Mouse (Mus musculus): ENCODE results near the gene Tm4sf20.

Tm4sf20 gene

GRCm38 (mm10) chr1:82779388-82779966, 11.2 kb upstream of the Tm4sf20 start:
- no peak for DNase-seq (ENCODE audit: low read depth, low spot score)

DNA sequence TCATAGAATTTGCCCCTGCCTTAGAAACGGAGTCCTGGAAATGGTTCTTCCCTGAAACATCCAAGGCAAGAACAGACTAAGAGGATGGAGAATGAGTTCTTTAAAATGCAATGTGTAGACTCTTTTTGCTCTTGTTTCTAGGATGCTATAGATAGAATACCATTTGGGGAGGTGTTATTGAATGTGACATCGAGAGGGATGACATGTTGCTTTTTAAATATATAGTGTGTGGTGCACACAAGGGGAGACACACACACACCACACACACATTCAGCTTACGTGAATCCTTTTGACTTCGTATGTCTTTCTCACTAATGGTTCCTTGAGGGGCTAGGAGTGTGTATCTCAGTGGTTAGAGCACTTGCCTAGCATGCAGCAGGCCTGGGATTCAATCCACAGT, 7.0 kb upstream of the Tm4sf20 start:
- no peak for DNase-seq (ENCODE audit: low read depth, low spot score)

GRCm38 (mm10) chr1:82773208-82773607, 4.9 kb upstream of the Tm4sf20 start:
- peak; percentile 28 for DNase-seq (ENCODE audit: low read depth, low spot score)

GRCm38 (mm10) chr1:82772428-82772827, 4.2 kb upstream of the Tm4sf20 start:
- no peak for DNase-seq (ENCODE audit: low read depth, low spot score)

DNA sequence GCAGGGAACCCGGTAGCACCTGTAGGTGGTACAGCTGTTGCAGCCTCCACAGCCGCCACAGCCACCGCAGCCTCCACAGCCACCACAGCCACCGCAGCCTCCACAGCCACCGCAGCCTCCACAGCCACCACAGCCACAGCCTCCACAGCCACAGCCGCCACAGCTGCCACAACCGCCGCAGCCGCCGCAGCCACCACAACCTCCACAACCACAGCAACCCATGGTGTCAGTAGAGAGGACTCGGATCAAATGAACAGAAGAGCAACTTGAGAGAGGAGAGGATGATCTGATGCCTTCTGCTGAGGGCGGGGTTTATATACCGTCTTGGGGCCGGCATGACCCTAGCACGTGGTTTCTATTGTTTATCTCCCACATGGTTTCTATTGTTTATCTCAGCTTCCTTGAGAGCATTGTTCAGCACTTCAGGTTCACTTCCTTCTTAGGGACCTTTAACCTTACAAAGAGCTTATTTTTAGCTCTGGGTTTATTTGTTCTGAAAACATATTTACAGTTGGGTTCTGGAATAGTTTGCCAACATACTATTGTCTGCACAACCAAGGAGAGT, 2.8 kb upstream of the Tm4sf20 start, which contains the start of gene Gm47791:
Gene Gm47791 (minus strand): TSS at position 222 of the 565 bp plus-strand sequence.
- DNase-seq (ENCODE audit: low read depth, low spot score), result peak; percentile 49

GRCm38 (mm10) chr1:82766641-82767040, 1.6 kb downstream of the Tm4sf20 start:
- no peak for DNase-seq (ENCODE audit: low read depth, low spot score)

DNA sequence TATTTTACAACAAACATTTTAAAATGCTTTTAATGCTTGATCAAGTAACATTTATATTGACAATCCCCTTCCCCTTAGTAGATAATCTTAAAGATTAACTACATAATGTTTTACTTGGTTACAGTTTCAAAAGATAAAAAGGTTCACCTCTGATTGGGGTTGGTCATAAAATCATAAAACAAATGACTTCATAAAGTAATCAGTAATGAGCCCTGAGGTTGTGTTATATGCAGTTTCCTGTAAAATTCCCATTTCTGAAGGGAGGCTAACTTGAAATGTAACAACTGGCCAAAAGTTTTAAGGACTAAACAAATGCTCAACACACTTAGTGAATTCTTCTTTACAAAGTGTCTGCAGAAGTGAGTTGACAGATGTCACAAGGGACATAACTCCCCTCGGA, 2.0 kb downstream of the Tm4sf20 start:
- DNase-seq (ENCODE audit: low read depth, low spot score), result no peak

DNA sequence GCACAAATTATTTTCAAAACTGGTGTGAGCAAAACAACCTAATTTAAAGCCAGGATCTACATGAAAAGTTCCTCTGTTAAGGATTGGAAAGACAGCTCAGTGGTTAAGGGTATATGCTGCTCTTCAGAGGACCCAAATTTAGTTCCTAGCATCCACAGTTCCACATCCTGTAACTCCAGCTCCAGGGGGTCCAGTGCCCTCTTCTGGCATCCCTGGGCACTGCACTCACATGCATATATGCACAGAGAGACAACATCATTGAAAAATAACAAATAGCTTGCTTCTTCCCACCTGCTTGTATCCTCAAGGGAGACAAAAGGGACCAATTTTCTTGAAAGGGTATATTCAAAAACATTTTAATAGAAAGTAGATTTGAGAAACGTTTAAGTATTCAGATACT, 6.0 kb downstream of the Tm4sf20 start:
- peak; percentile 34 for DNase-seq (ENCODE audit: low read depth, low spot score)

- no peak for DNase-seq (ENCODE audit: low read depth, low spot score)
Observed at GRCm38 (mm10) chr1:82761454-82762169, 6.6 kb downstream of the Tm4sf20 start.

GRCm38 (mm10) chr1:82759520-82759919, 8.7 kb downstream of the Tm4sf20 start:
- peak; percentile 63 for DNase-seq (ENCODE audit: low read depth, low spot score)

DNA sequence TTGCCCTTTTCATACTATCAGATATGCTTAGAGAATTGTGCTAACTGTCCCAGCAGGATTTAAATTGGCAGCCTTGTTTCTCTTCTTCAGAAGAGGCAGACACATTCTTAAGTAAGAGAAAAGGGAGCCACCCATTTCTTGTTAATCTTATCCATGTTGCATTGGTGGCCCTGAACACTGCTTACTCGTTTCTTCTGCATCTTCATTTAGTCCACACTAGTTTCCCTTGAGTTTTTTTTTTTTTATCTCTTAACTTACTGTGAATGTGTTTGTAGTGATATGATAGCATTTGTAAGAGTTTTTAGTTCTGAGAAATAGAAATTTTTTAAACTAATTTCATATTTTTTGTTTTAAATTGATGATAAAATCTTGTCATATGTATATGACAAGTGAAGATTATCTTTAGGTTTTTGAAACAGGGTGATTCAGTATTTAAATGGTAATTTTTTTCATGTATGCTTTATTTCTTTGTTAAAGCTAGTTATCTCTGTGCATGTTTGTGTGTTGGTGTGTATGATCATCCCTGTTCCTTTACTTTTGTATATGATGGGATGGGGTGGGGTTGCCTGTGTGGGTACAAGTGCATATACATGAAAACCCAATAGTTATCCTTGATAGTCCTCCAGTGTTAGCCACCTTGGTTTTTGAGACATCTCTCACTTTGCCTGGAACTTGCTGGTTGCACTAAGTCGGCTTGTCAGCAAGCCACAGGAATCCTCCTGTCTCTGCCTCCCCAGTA, 20.4 kb downstream of the Tm4sf20 start:
- no peak for DNase-seq (ENCODE audit: low read depth, low spot score)

GRCm38 (mm10) chr1:82746408-82746807, 21.9 kb downstream of the Tm4sf20 start:
- DNase-seq (ENCODE audit: low read depth, low spot score), result no peak

DNA sequence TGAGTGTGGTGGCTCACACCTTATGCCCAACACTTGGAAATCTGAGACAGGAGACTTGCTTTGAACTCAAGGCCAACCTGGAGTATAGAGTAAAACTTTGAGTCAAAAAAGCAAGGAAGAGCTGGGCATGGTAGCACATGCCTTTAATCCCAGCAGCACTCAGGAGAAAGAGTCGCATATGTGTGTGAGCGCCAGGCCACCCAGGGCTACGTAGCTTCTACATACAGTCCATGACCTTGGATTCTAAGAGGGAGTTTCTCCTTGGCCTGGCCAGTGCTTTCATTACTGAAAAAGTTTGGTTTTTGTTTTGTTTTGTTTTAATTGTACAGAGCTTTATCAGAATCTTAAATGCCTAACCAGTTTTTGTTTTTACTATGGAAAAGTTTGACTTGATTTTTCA, 24.3 kb downstream of the Tm4sf20 start:
- no peak for DNase-seq (ENCODE audit: low read depth, low spot score)

GRCm38 (mm10) chr1:82741539-82741938, 26.7 kb downstream of the Tm4sf20 start:
- DNase-seq (ENCODE audit: low read depth, low spot score), result no peak

DNA sequence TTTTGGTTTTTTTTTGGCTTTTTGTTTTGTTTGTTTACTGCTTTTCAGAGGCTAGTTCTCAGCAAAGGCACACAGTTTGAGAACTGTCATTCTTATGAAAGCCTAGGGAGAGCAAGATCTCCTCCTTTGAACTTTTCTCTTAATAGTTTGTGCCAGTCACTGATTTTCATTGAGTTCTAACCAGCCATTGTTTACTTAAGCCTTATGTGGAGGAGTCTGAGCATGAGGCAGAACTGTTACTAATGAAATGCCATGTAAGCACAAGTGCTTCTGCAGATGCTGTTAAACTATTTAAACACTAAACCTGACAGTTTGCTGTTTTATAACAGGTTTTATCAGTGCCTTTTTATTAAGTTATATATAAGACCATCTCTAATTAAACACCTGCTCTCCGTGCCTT, 30.2 kb downstream of the Tm4sf20 start:
- DNase-seq (ENCODE audit: low read depth, low spot score), result no peak

GRCm38 (mm10) chr1:82733357-82733756, 34.9 kb downstream of the Tm4sf20 start:
- DNase-seq (ENCODE audit: low read depth, low spot score), result no peak

- DNase-seq (ENCODE audit: low read depth, low spot score), result no peak
Observed at GRCm38 (mm10) chr1:82726482-82726881, 41.8 kb downstream of the Tm4sf20 start.

DNA sequence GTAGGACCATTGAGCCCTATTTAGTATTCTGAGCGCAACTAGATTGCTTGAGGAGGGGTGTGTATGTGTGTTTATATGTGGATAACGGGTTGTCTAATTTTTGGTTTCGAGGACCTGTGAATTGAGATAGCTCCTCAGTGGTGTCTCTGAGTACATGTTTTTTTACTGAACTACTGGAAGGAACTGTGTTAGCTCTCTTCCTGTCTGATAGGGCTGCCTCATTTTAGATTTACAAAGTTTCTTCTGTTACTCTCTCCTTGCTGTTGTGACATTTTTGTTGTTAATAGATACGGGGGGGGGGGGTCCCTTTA, 42.4 kb downstream of the Tm4sf20 start:
- DNase-seq (ENCODE audit: low read depth, low spot score), result no peak

GRCm38 (mm10) chr1:82725026-82725874, 43.0 kb downstream of the Tm4sf20 start:
- peak; percentile 38 for DNase-seq (ENCODE audit: low read depth, low spot score)

DNA sequence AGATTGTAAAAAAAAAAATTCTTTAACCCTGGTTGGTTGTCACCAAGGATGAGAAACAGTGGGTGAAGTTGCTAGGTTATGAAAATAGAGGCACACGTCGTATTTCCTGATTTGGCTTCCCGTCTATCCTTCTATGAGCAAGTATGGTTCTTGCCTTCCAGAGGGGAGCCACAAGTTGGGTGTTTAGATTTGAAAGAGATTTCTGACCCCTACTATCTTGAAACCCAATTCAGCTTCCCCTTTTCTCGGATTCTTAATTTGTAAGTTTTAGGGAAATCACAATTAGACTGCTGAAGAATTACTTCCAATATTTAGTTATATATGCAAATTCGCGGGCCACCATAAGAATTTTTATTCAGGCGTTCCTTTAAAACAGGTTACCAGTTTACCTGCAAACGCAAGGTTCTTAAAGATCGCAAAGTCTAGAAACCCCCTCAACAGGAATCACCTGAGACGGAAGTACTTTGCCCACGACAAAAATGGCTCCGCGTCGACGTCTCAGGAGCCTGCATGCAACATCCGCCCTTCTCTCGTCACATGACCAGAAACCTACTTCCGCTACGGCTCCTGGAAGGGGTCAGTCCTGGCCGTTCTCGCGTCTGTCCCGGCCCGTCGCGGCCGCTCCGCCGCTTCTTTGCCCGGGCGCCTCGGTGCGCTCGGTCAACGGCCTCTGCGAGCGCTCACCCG, 43.8 kb downstream of the Tm4sf20 start, which contains the start of gene Mff:
Gene Mff (plus strand): TSS at position 552 of the 687 bp plus-strand sequence.
- peak; percentile 99 for DNase-seq (ENCODE audit: low read depth, low spot score)

Measured in ES-CJ7 (cell line).